Mouse (Mus musculus): ENCODE measurements at regions not wholly inside any gene's neighbourhood (a gene's known extent, or its start where the extent isn't known, plus 50 kb on each side); places are given as distances from the start of the nearest gene placed in this dataset.

- no peak for DNase-seq (ENCODE audit: low read depth)
These were observed 66.9 kb upstream of the Adgra3 start for GRCm38 (mm10) chr5:50125676-50126075.

DNA sequence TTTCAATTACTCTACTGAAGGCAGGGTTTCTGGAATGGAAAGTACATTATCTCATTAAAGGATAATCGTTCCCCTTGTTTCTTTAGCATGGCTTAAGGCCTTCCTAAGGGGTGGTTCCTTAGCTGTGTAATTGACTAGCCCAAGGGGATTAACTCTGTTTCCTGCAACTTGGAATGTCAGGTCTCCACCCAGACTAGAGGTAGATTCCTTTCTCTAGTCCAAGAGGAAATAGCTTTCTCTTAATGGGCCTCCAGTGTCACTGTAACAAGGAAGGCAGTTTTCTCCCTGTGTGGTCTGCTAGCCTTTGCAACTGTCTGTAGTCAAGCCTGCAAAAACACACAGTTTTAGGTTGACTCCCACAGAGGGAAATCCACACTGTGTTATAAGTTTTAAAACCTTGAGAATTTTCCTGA is 64.0 kb upstream of the Adgra3 start:
- DNase-seq (ENCODE audit: low read depth), result no peak

- DNase-seq (ENCODE audit: low read depth), result no peak
These were observed 61.1 kb upstream of the Adgra3 start for GRCm38 (mm10) chr5:50119860-50120259.
